Mouse (Mus musculus): ENCODE data around the gene Nfkbie.
A peak's percentile ranks its signal among the peaks of the same experiment; 100 is the strongest.

Nfkbie gene

DNA sequence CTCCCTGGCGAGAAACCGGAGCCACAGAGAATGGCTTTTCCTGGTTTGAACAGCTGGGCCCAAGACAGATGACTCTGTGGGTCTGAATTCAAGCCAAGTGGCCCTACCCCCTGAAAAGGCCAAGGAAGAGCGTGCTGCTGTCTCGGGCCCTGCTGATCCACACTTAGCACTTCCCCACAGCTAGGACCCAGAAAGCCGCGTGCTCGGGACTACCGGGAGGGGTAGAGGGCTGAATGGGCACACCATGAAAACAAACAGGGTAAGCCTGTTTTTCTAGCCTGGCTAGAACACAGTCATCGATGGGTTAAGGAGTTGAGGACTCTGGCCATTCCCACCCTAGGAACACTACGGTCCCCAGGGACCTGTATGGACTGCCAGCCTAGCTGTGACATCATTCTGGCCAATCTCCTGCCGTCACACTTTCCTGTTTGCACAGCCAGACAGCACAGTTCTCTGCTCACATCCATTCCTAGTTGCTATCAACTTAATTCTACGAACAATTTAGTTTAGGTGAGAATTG, 25.5 kb downstream of the Nfkbie start:
- DNase-seq (ENCODE audit: low spot score in 2 of 2) = no peak

GRCm38 (mm10) chr17:45581567-45581983, 26.1 kb downstream of the Nfkbie start:
- peak in 1 of 2 experiments; percentile 61 for DNase-seq (ENCODE audit: low spot score in 2 of 2)

DNA sequence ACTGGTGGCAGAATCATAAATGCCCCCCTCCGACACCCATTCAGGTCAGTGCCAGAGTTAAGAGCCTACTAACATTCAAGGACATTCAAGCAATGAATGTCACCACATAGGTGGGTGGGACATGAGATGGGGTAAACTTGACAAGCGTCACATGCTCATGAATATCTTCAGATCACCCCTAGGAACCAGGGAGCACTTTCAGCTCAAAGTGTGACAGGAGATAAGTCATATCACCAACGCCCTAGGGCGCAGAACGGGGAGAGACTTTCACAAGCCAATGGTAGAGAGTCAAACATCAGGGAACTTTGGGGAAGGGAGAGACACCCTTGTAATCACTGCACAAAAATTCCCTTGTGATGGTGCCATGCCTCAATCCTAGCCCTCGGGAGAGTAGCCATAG, 26.7 kb downstream of the Nfkbie start:
- DNase-seq (ENCODE audit: low spot score in 2 of 2) = no peak

- DNase-seq (ENCODE audit: low spot score in 2 of 2) = no peak
Measured at GRCm38 (mm10) chr17:45582715-45583355, 27.3 kb downstream of the Nfkbie start.

GRCm38 (mm10) chr17:45584096-45584896, 28.8 kb downstream of the Nfkbie start:
- DNase-seq (ENCODE audit: low spot score in 2 of 2) = peak; percentile 83

GRCm38 (mm10) chr17:45584939-45585678, 29.6 kb downstream of the Nfkbie start:
- peak; percentile 74 to 84 for DNase-seq (ENCODE audit: low spot score in 2 of 2)

DNA sequence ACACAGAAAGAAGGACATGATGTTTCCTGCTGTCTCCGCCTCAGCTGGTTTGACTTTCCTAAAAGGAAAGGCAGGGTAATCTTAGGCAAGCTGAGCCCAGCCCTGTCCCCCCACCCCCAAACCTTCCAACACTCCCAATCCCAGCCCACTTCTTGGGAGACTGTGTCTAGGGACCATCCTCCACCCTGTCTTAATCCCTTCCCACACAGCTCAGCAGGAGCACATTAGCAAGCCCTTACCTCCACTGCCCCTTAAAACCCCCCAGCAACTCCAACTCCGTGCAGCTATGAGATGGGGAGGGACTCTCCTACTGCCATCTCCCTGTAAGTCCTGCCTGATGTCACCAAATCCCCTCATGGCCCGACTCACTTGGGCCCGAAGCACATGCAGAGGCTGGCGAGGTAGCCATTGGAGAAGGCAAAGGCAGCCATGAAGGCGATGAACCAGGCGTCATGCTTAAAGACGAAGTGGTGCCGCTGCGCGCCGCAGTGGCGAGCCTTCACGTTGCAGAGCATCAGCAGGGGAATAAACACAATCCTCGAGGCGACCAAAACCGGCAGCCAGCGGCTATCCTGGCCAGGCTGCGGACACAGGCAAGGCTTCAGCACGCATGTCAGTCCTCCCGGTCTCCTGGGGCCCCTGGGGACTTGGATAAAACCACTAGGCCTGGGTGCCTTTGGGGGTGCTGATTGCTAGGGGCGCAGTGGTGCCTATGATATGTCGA, 30.4 kb downstream of the Nfkbie start:
- DNase-seq (ENCODE audit: low spot score in 2 of 2) = no peak

GRCm38 (mm10) chr17:45586449-45586837, 30.9 kb downstream of the Nfkbie start:
- DNase-seq (ENCODE audit: low spot score in 2 of 2) = no peak

DNA sequence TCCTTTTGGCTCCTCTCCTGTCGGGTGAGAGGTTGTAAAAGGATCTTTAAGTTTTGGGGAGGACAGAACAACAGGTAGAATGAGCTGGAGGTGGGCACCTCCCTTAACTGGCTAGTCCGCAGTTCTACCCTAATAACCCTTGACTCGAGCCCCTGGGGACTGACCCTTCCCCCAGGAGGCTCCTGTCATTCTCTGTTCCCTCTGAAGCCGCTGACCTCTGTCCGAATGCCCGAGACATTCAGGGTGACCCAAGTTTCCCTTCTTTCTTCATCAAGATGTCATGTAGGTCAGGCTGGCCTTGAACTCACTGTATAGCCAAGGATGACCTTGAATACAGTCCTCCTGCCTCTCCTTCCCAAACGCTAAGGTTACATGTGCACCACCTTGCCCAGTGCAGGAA, 32.9 kb downstream of the Nfkbie start:
- DNase-seq (ENCODE audit: low spot score in 2 of 2) = no peak

- DNase-seq (ENCODE audit: low spot score in 2 of 2) = no peak
Measured at GRCm38 (mm10) chr17:45589236-45589635, 33.7 kb downstream of the Nfkbie start.

GRCm38 (mm10) chr17:45589844-45590243, 34.3 kb downstream of the Nfkbie start:
- DNase-seq (ENCODE audit: low spot score in 2 of 2) = no peak

DNA sequence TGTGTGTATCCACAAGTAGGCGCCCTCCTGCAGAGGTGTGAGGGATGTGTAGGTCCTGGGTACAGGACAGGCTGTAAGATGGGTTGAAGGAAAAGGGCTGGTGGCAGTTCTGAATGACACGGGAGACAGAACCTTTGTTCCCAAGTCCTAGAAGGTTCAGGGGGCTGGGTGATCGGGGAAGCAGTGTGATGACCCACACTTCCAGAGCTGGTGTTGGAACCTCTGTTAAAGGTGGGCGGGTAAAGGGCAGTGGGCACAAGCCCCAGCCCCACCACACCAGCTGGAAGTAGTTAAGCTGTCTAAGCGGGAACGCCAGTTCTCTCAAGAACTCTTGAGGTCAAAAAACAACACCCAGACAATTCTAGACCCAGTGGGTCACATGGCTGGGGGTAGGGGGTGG, 34.9 kb downstream of the Nfkbie start:
- DNase-seq (ENCODE audit: low spot score in 2 of 2) = no peak

GRCm38 (mm10) chr17:45591701-45592605, 36.5 kb downstream of the Nfkbie start:
- DNase-seq (ENCODE audit: low spot score in 2 of 2) = peak in 1 of 2 experiments; percentile 52

GRCm38 (mm10) chr17:45592606-45593431, 37.3 kb downstream of the Nfkbie start:
- DNase-seq (ENCODE audit: low spot score in 2 of 2) = peak in 1 of 2 experiments; percentile 64

GRCm38 (mm10) chr17:45593479-45593878, 38.0 kb downstream of the Nfkbie start:
- no peak for DNase-seq (ENCODE audit: low spot score in 2 of 2)

DNA sequence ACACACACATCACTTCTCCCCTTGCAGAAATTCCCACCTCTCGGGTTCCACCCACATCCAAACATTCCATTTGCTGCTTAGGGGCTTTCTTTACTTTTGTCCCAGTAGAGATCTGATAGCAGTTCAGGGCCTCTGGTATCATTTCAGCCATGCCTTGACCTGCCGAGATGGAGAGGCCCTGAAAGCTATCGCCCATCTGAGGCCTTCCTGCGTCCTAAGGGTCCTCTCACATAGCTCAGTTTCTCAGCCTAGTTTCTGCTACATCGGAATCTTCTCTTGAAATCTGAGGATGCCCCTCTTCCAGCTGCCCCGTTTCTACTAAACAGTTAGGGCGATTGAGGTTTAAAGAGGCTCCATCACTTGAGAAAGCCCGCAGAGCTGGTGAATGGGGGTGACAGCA, 38.7 kb downstream of the Nfkbie start:
- DNase-seq (ENCODE audit: low spot score in 2 of 2) = no peak

GRCm38 (mm10) chr17:45594881-45595735, 39.6 kb downstream of the Nfkbie start:
- peak; percentile 78 to 81 for DNase-seq (ENCODE audit: low spot score in 2 of 2)

GRCm38 (mm10) chr17:45595736-45596390, 40.4 kb downstream of the Nfkbie start:
- no peak for DNase-seq (ENCODE audit: low spot score in 2 of 2)
